Mouse (Mus musculus): ENCODE results near the gene Ano4.

Gene Ano4

GRCm38 (mm10) chr10:89280402-89280801 is 64.2 kb downstream of the Ano4 start:
- DNase-seq (ENCODE audit: low spot score), result no peak

GRCm38 (mm10) chr10:89273001-89273680 is 71.4 kb downstream of the Ano4 start:
- no peak for DNase-seq (ENCODE audit: low spot score)

- DNase-seq (ENCODE audit: low spot score), result no peak
These were observed 77.2 kb downstream of the Ano4 start for GRCm38 (mm10) chr10:89267312-89267711.

- no peak for DNase-seq (ENCODE audit: low spot score)
These were observed 81.2 kb downstream of the Ano4 start for GRCm38 (mm10) chr10:89263396-89263795.

- no peak for DNase-seq (ENCODE audit: low spot score)
These were observed 86.8 kb downstream of the Ano4 start for GRCm38 (mm10) chr10:89257457-89258381.

GRCm38 (mm10) chr10:89256762-89257456 is 87.7 kb downstream of the Ano4 start:
- no peak for DNase-seq (ENCODE audit: low spot score)

GRCm38 (mm10) chr10:89254765-89255164 is 89.8 kb downstream of the Ano4 start:
- DNase-seq (ENCODE audit: low spot score), result no peak

- no peak for DNase-seq (ENCODE audit: low spot score)
These were observed 90.8 kb downstream of the Ano4 start for GRCm38 (mm10) chr10:89253799-89254198.

- no peak for DNase-seq (ENCODE audit: low spot score)
These were observed 91.9 kb downstream of the Ano4 start for GRCm38 (mm10) chr10:89252636-89253035.

- no peak for DNase-seq (ENCODE audit: low spot score)
These were observed 100.8 kb downstream of the Ano4 start for GRCm38 (mm10) chr10:89243808-89244207.

GRCm38 (mm10) chr10:89224524-89224923 is 120.0 kb downstream of the Ano4 start:
- DNase-seq (ENCODE audit: low spot score), result no peak

GRCm38 (mm10) chr10:89222284-89222989 is 122.1 kb downstream of the Ano4 start:
- no peak for DNase-seq (ENCODE audit: low spot score)

GRCm38 (mm10) chr10:89216078-89216477 is 128.5 kb downstream of the Ano4 start:
- no peak for DNase-seq (ENCODE audit: low spot score)

- DNase-seq (ENCODE audit: low spot score), result no peak
These were observed 138.7 kb downstream of the Ano4 start for GRCm38 (mm10) chr10:89205858-89206257.

GRCm38 (mm10) chr10:89196444-89196843 is 148.1 kb downstream of the Ano4 start:
- DNase-seq (ENCODE audit: low spot score), result no peak

GRCm38 (mm10) chr10:89195068-89195467 is 149.5 kb downstream of the Ano4 start:
- DNase-seq (ENCODE audit: low spot score), result no peak

GRCm38 (mm10) chr10:89194440-89194839 is 150.1 kb downstream of the Ano4 start:
- DNase-seq (ENCODE audit: low spot score), result no peak

- DNase-seq (ENCODE audit: low spot score), result no peak
These were observed 166.6 kb downstream of the Ano4 start for GRCm38 (mm10) chr10:89177921-89178320.

- DNase-seq (ENCODE audit: low spot score), result no peak
These were observed 180.0 kb downstream of the Ano4 start for GRCm38 (mm10) chr10:89164533-89164932.

- no peak for DNase-seq (ENCODE audit: low spot score)
These were observed 189.1 kb downstream of the Ano4 start for GRCm38 (mm10) chr10:89155502-89155901.

GRCm38 (mm10) chr10:89154797-89155465 is 189.6 kb downstream of the Ano4 start:
- no peak for DNase-seq (ENCODE audit: low spot score)
